Mouse (Mus musculus): Measurements from ENCODE around the gene Fam161a.

- TF ChIP-seq POLR2A (IDR thresholded peaks at IDR 0.05; ENCODE audit: extremely low read depth, insufficient read depth, low read length) (no peak), CTCF (IDR thresholded peaks at IDR 0.05; ENCODE audit: low read depth, low read length) (no peak)
Measured at GRCm38 (mm10) chr11:23029399-23029798, 22.1 kb downstream of the Fam161a start.
